Mouse (Mus musculus) right cerebral cortex, adult 18-20 months (tissue): ENCODE results near the gene Mef2c.
A peak's percentile ranks its signal among the peaks of the same experiment; 100 is the strongest.

Source experiments
- DNase-seq: peaks from one replicate; pipeline ENCODE4 v3.0.0; 2022; ENCODE audit warnings: mixed read lengths

Mef2c gene

DNA sequence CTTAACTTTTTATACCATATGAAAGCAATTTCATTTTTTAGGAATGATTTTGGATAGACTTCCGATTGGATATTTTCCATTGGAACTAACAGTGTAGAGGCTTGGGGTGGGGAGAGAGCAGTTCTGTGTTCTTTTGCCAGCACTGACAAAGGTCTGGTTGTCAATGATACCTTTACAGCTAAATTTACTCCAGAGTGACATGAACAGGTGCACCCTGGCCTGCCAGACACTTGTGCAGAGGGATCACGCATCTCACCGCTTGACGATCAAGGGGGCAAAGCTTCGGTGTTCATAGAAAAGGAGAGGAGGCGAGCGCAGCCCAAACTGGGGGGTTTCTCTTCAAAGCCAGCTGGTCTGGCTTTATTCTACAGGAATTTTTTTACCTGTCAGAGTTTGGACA is at the start of gene Mef2c:
Mef2c (plus strand) TSS at position 116 of the 400 bp plus-strand sequence.
- DNase-seq: no peak

GRCm38 (mm10) chr13:83458729-83459128 is 45.1 kb upstream of the Mef2c start:
- no peak for DNase-seq

- DNase-seq: no peak
Measured at GRCm38 (mm10) chr13:83459600-83459999, 44.2 kb upstream of the Mef2c start.

- no peak for DNase-seq
Measured at GRCm38 (mm10) chr13:83460620-83461019, 43.2 kb upstream of the Mef2c start.

- DNase-seq: no peak
Measured at GRCm38 (mm10) chr13:83461556-83461955, 42.3 kb upstream of the Mef2c start.

DNA sequence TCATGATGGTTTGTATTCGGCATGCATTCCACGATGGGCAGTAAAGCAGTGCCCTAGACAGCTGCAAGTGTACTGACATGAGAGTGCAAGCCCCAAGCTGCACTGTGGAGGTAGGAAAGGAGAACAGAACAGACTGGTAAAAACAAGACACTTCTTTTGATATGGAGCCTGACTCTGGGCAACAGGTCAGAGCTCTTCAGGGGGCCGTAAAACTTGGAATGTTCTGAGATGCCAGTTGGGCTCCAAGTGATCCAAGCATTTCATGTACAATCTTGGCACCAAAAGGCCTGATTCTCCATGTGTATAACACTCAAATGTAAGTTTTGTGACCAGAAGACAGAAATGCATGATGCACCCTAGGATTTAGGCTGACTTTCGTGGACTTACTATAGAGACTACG is 37.1 kb upstream of the Mef2c start:
- DNase-seq: no peak

GRCm38 (mm10) chr13:83468794-83469193 is 35.0 kb upstream of the Mef2c start:
- DNase-seq: no peak

DNA sequence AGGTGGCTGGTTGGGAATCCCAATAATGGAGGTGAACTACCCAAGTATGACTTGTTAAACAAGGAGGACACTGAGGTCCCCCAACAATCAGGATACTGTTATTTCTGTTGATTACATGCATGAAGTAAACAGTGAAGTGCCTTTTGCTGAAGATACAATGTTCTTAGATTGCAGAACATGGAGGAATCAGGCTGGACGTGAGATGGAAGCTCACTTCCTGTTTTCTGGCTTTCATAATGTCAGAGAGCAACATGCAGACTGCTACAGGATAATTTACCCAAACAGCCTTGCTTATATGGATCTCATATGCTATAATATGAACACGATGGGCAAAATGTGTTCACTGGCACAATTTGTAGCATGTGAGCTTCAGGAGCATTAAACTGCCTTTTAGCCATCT is 30.1 kb upstream of the Mef2c start:
- DNase-seq: no peak

DNA sequence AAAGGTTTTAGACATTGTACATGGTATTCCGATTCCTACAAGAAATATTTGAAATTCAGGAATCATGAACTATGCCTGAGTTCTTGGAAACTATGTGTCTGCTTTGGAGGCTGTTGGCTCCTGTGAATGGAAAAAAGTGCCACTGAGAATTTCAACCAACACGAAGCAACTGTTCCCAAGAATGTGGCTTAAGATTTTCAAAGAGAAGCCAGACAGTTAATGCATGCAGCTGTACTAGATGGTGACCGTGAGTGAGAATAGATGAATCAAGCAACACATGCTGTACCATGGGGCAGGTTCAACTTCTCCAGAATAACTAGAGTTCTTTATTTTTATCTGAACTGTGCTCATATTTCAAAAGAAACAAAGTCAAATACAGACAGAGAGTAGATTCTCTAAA is 23.4 kb upstream of the Mef2c start:
- peak; percentile 19 for DNase-seq

DNA sequence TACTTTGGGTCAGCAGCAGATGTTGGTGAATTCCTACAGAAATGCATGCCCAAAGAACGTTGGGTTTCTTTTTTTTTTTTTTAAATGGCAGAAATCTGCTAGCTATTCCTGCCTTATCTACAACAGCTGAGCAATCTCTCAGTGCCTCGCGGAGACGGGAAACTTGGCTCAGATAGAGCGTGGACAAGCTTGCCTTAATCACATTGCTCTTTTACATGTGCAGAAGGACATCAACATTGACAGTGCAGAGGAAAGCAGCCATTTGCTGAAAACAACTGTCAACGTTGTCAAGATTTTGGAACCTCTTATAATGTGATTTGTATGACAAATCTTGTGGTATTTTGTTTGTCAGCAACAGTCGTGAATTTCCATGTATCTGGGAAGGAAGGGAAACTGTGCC is 22.5 kb upstream of the Mef2c start:
- peak; percentile 21 for DNase-seq

DNA sequence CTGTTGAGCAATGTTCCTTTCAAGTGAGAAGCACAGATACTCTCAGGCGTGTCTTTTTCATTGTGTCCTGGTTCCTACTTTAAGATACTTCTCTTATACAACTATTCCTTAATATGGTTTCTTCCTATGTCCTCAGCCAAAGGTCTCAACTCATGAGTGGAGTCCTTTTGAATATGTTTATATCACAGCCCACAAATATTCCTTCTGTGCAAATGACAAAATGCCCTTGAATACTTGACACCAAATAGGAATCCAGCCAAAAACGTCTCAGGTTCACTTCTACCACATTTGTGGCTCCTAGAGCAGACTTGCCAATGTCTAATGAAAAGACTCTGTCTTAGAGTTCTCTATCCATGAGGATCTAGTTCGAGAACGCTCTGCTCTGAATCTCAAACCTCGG is 21.7 kb upstream of the Mef2c start:
- DNase-seq: no peak

- no peak for DNase-seq
Measured at GRCm38 (mm10) chr13:83484215-83484614, 19.6 kb upstream of the Mef2c start.

- no peak for DNase-seq
Measured at GRCm38 (mm10) chr13:83484721-83485369, 19.0 kb upstream of the Mef2c start.

- DNase-seq: no peak
Measured at GRCm38 (mm10) chr13:83492051-83492450, 11.8 kb upstream of the Mef2c start.

GRCm38 (mm10) chr13:83497708-83498107 is 6.1 kb upstream of the Mef2c start:
- DNase-seq: no peak

- no peak for DNase-seq
Measured at GRCm38 (mm10) chr13:83499526-83499925, 4.3 kb upstream of the Mef2c start.

DNA sequence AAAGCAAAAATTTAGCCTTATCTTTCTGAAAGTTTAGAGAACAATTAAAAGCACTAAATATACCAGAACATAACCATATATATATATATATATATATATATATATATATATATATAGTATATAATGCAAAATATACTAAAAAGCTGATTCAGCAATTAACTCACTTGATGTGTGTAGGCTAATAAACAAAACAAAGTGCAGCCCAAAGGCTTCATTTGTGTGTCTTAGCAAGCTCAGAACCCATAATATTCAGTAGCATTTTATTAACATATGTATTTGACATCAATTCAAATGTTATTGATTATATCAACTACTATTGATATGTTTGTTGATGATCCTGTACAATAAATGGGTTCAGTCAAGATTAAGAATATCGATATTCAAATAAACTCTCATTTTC is 3.9 kb downstream of the Mef2c start:
- no peak for DNase-seq

- no peak for DNase-seq
Measured at GRCm38 (mm10) chr13:83515013-83515547, 11.2 kb downstream of the Mef2c start.

DNA sequence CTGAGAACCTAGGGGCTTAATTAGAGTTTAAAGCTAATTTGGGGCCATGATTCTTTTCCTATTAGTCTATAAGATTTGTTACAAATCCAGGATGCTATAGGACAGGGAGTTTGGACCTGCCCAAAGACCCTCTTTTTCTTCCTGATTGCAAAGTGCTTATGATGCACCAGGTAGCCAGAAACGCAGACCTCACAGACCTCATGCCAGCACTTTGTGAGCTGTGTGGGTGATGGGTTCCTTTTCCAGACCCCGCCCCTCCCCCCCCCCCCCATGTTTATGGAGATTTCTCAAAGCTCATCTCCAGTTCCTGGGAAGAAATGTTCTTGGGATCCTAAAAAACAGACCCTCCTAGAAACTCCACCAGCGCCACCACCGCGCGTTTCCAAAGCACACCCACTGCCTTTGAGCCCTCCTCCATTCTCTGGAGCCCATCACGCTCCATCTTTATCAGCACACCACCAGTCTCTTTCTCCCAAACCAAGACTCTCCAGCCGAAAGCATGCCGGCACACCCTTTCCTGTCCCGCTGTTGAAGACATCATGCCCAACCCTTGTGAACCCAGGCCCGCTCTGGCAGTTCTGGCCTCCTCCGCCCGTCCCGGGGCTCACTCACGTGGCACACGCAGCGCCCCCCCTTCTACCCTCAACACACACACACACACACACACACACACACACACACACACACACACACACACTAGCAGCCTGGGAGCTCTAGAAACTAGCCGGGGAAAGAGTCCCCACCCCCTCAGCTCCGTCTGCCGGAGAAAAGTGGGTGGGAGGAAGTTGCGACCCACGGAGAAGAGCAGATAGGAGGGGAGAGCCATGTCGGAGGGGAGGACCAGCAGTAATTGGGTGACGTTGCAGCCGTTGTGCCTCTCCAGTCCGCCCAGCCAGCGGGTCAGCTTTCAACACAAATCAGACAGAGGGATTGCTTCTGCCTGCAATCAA is 14.1 kb downstream of the Mef2c start:
- peak; percentile 85 for DNase-seq

DNA sequence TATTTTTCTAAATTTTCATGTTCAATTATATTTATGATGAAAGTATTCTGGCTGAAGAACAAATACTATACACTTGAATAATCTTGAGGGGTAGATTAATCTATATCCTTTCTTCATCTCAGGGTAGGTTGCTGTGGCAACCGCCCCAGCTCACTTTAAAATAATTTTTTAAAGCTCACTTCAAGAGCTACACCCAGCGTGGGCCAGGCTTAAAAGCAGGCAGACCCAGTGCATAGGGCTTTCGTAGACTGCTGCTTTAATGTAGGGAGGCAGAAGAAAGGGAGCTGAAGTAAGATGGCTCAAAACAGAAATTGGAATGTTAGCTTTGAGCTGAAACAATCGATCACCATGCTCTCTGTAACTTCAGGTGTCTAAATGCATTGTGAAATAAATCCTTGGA is 17.0 kb downstream of the Mef2c start:
- DNase-seq: peak; percentile 35

DNA sequence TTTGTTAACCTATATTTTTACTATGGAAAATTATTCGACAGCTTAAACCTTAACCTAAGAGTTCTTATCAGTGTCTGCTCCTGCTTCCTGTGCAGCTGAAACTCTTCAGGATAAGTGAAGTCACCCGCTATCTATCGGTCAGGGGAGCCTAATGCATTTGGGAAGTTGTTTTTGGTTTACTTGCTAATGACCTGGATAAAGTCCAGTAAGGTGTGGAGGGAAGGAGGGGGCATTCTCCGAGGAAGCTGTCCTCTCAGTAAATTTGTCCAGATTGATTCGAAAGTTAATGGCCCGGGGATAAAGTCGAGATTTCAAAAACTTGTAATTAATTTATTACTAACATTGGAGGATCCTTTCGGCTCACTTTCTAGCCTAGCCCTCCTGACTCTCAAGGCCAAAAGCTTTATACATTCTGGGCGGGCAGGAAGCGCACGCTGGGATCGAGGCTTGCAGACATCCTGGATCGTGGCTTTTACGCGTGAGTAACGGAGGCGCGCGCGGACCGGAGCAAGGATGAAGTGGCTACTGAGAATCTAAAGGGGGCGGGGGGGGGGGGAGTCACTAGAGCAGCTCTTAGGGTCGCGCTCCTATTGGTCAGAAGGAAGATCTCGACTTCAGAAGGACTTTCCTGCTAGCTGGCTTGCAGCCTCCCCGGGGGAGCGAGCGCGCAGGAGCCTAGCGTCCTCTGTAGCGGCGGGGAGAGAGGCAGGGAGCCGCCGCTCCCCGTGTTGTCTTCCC is 19.6 kb downstream of the Mef2c start:
- DNase-seq: peak; percentile 66

GRCm38 (mm10) chr13:83524159-83524901 is 20.5 kb downstream of the Mef2c start:
- DNase-seq: peak; percentile 83
